Mouse (Mus musculus): ENCODE data around the gene Apol7a.
"Not testable (repeated sequence)": the region's sequence is repeated elsewhere in the genome, so short reads cannot be mapped to it uniquely, and the experiment has no call there.

Gene Apol7a

DNA sequence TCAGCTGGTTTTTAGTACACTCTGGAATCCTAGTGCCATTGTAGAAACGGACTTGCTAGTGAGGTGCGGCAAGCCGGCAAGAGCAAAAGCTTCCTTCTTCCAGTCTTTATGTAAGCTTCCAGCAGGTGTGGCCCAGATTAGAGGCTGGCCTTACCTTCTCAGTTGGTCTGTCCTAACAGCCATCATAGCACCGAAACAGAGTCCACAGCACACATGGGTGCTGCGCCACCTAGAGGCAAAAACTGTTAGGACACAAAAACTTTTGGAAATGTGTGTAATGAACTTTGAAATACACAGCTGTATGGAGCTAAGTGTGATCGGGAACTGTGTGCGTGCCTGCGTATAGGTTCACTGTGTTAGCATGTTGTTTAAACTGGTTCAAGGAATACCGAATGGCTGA is at the start of gene Apol7a:
Apol7a (minus strand) TSS at position 84 of the 400 bp plus-strand sequence.
- peak; percentile 38 for DNase-seq (ENCODE audit: low read depth, low spot score)

DNA sequence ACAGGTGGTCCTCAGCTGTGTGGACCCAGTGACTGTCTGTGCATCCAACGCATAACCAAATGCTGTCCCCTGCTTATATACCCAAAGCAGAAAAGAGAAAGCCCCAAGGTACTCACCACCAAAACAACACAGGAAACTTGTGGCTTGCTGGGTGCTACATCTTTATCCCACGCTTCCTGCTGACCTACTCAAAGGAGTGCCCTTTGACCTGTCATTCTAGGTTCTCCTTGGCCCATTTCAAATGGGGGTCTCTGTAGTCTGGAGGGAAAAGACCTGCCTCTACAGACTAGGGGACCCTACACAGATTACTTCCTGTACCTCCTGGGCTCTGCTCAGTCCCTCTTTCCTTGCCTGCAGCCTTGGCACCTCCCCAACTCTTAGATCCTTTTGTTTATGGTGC is 48.5 kb upstream of the Apol7a start, which contains the start of gene Apol7b:
Apol7b (minus strand) TSS at position 101 of the 400 bp plus-strand sequence.
- not testable (repeated sequence) for DNase-seq (ENCODE audit: low read depth, low spot score)

DNA sequence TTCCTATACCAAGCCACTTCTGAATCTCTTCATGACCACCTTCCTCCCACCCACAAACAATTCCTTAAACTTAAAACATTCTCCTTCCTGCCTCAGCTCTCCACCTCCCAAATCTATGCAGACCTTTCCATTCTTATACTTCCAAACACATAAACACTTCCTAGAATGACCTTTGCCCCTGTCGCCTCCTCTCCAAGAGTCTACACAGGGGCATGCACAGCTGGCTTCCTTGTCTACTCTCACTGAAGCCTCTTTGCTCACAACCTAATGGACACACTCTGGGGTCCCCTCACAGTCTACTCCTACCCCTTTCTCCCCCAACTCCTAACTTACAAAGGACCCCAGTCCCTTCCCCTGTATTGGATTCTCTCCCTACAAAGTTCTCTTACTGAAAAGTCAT is 46.8 kb upstream of the Apol7a start:
- not testable (repeated sequence) for DNase-seq (ENCODE audit: low read depth, low spot score)

DNA sequence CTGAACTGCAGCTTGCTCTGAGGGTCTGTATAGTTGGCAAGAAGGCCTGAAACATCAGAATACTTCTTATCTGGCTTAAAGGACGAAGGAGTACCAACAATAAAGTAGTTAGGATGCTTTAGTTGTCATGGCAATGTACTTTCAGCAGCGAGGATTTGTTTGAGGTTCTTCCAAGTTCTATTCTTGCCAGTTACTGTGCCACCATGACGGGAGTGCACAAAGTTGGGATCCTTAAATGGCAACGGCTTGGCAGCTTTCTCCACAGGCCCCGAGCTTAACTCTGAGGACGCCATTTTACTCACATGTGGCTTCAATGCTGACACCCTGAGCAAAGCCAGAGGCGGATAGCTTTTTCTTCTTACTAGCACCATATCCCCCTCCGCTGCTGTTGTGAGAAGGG is 45.8 kb upstream of the Apol7a start:
- not testable (repeated sequence) for DNase-seq (ENCODE audit: low read depth, low spot score)

DNA sequence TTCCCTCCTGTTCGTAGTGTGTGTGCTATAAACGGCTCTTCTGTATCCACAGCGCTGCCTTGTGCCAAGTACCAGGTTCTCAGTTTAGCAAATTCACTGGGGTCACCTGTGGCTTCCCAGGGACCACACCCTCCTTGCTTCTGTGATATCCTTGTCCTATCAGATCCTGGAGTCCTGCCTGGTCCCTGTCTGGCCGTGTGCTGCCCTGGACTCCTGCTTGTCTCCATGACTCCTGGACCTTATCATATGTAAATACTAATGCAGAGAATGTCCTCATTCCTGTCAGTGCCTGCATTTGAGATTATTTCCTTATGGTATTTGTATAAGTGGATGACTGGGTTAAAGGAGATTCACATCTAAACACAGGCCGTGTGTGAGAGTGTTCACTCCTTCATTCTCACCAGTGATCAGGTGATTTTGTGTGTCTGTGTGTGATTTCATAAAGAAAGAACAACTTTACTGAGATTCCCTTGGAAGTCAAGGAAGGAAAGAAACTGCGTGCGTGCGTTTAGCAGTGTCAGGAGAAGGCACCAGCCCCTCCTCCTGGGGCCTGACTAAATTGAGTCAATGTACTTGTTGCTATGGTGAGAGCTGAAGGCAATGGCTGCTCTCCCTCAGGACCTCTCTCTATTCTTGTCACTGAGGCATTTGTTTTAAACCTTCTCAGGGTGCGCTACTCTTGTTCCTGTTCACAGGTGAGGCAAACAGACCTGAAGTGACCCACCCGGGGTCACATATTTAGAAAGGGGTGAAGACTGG is 30.0 kb upstream of the Apol7a start:
- not testable (repeated sequence) for DNase-seq (ENCODE audit: low read depth, low spot score)

DNA sequence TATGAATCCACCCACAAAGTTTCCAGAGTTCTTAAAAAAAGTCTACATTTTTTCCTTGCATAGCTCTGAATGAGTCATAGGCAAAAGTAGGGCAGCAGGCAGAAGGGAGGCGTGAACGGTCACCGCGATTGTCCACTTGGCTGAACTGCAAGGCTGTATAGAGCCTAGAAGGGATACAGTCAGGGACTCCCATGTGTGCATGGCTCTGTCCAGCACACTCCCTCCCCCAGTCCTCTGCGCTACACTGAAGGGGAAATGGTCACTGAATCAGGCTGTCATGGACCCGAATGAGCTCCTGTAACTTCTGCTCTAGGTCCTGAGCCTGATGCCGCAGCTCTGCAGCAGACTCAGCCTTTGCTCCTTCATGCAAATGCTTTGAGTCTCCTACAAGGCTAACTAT is 24.0 kb upstream of the Apol7a start:
- DNase-seq (ENCODE audit: low read depth, low spot score) = not testable (repeated sequence)

DNA sequence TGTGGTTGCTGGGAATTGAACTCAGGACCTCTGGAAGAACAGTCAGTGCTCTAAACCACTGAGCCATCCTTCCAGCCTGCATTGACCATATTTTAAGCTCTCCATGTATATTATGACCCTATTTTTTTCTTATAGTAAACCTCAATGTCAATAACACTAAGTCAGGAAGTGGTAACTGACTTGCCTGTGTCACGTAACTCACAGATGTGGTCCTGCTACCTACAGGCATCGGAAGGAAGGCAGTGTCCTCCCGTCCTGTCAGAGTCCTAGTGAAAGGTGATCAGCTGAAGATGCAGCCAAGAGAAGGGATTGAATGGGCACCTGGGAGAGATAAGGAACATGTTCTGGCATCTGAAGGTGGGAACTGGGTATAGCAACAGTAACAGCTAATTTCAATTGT is 20.7 kb upstream of the Apol7a start:
- DNase-seq (ENCODE audit: low read depth, low spot score) = not testable (repeated sequence)

DNA sequence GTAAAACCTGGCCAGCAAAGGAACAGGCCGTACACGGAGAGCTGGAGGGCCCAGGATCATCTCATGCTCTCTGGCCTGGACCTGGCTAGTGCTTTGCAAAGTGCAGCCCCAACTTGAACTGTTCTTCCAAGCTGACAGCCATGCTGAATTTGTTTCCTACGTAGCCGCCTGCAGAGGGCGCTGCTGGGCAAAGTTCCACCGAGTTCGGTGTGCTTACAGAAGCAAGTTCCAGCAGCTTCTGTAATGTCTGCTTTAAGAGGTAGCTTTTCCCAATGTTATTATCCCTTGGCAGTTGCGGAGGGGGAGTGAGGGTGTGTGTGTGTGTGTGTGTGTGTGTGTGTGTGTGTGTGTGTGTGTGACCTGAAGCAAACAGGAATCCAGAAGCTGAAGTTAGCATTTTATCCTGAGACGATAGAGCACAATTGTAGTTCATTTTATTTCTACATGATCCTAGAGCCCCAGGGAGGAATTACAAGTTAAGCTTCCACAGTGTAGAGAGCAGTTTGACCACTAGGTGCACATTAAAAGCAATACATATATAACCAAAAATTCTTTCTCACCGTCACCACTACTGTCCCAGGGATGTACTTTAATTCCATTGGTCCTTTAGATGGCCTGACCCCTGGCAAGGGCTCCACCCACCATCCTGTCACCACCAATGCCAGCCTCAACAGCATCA is 17.9 kb upstream of the Apol7a start:
- not testable (repeated sequence) for DNase-seq (ENCODE audit: low read depth, low spot score)

DNA sequence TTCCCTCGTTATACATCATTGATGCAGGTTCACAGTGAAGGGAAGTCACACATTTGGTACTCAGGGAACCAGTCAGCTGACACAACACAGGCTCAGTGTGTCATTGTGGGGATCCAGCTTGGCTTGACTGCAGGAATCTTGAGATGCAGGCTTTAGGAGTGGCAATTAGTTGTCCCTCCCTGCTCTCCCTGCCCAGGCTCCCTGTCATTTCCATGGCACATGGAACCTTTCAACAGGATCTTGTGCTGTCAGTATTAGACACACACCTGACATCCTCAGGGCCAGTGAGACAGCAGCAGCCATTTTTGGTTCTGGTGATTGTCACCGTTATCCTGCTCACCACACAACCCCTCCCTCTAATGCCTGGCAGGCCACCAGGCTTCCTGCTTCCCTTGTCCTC is 16.7 kb upstream of the Apol7a start:
- not testable (repeated sequence) for DNase-seq (ENCODE audit: low read depth, low spot score)

DNA sequence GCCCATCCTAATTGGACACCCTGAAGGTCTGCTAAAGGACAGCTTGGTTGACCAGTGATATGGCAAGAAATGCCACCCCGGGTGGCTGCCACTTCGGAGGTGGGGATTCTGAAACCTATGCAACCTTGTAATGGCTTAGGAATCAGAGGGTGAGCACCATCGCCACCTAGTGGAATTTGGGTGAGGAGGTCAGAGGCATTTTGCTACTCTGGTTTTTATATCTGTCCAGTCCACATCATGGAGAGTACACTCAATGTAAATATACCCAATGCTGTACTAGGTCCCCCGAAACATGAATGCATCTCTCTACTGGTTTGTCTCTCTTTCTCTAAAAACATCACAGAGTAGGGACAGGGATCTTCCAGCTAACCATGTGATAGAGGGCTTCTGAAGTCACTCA is 13.8 kb upstream of the Apol7a start:
- not testable (repeated sequence) for DNase-seq (ENCODE audit: low read depth, low spot score)

DNA sequence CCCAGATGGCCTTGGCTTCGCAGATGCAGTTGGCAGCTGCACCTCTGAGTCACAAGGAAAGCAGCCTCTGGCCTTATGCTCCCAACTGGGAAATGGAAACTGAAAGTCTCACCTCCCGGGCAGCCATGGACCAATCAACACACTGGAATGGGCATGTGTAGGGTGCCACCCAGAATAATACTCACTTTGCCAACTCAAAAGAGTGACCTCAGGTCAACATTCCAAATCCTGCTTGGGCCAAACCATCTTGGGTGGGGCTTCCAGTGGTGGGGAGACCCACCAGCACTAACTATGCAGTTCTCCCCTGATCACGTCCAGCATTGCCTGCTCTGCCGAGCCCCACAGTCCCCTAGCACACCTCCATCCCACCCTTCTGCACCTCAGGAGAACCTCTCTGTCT is 12.1 kb upstream of the Apol7a start, which contains the start of gene Apol9a:
Apol9a (minus strand) TSS at position 101 of the 400 bp plus-strand sequence.
- not testable (repeated sequence) for DNase-seq (ENCODE audit: low read depth, low spot score)

DNA sequence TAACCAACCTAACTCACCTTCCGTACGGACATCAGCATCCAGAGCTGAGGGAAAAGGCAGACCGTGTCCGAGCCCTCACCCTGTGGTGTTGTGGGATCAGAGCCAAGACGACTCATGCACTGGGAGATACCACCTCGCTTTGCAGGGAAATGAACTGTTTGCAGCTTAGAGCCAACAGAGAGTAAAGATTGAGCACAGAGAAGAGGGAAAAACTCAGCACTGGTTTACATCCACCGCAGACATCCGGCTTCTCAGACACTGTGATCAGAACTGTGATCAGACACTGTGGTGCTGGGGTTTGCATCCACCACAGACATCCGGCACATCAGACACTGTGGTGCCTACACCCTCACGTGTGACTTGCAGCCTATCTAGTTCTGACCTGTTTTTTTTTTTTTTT is 7.5 kb upstream of the Apol7a start:
- not testable (repeated sequence) for DNase-seq (ENCODE audit: low read depth, low spot score)

DNA sequence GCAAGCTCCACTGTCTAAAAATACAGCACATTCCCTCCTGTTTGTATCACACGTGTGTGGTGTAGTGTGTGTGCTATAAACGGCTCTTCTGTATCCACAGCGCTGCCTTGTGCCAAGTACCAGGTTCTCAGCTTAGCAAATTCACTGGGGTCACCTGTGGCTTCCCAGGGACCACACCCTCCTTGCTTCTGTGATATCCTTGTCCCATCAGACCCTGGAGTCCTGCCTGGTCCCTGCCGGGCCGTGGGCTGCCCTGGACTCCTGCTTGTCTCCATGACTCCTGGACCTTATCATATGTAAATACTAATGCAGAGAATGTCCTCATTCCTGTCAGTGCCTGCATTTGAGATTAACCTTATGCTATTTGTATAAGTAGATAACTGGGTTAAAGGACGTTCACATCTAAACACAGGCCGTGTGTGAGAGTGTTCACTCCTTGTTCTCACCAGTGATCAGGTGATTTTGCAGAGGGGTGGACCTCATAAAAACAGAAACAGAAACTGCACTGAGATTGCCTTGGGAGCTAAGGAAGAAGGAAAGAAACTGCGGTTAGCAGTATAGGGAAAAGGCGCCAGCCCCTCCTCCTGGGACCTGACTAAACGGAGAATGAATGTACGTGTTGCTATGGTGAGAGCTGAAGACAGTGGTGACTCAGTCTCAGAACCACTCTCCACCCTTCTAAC is 1.3 kb downstream of the Apol7a start:
- not testable (repeated sequence) for DNase-seq (ENCODE audit: low read depth, low spot score)

DNA sequence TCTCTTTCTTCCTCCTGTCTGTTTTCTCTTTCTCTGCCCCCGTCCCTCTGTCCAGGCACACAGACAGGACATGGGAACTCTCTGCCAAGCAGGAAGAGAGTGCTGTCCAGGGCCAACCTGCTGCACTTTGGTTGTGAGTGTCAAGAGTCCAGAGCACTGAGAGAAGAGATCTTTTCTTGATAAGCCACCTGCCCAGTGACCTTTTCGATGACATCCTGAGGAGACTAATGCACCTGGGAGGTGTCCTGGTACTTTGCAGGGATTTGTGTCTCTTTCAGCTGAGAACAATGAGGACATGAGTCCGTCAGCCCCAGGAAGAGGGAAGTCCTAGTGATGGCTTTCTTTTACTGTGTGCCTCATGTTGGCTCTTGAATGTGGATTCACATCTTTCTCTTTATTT is 5.1 kb downstream of the Apol7a start:
- DNase-seq (ENCODE audit: low read depth, low spot score) = not testable (repeated sequence)

DNA sequence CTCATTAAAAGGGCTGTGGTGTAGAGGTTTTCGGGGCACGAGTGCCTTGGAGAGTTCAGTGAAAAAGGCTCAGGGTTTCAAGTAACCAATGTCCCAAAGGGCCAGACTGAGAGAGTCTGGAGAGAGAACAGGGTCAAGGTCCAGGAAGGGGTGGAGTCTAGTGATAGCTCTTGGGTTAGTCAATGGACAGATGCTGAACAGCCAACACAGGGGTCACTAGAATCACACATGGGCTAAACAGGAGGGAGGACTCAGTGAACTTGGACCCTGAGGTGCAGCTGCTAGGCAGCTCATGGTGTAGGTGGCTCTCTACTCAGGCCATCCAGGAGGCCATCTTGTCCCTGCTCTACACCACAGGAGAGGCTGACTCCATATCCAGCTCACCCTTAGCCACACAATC is 11.4 kb downstream of the Apol7a start:
- DNase-seq (ENCODE audit: low read depth, low spot score) = no peak

DNA sequence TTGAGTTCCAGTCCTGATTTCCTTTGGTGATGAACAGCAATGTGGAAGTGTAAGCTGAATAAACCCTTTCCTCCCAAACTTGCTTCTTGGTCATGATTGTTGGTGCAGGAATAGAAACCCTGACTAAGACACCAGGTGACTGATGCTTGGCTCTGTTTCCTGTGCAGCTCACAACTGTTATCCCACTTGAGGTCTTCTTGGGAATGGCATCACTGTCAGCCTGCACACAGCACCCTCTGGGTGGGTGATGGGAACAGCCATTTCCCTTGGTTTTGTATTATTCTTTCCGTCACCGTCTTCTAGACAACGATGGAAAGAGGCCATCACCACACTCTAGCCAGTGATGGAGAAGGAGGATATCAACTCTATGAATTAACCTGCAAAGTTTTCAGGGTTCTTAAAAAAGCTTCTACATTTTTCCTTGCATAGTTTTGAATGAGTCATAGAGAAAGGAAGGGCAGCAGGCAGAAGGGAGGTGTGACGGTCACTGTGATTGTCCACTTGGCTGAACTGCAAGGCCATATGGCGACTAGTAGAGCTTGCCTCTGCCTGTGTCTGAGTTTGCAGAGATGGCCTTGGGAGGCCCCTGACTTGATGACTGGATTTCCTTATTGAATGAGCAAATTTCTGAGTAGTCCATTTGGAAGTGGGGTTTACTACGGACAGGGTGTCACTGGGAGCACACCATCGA is 14.4 kb downstream of the Apol7a start:
- DNase-seq (ENCODE audit: low read depth, low spot score) = no peak

DNA sequence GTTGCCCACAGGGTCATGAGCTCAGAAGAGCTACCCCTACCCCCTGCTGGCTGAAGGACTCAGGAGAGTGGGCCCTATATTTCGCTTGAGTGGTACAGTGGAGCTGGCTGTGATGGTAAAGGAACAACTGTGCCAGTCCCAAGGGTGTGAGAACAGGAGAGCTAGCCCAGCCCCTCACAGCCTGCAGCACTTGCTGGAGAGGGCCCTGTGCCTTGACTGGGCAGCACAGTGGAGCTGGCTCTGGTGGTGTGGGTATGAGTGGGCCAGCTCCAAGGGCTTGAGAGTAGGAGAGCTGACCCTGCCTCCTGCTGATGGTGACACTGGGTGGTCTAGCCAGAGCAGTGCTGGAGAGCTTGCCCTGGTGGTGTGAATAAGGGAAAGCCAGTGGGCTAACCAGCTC is 16.0 kb downstream of the Apol7a start:
- no peak for DNase-seq (ENCODE audit: low read depth, low spot score)

DNA sequence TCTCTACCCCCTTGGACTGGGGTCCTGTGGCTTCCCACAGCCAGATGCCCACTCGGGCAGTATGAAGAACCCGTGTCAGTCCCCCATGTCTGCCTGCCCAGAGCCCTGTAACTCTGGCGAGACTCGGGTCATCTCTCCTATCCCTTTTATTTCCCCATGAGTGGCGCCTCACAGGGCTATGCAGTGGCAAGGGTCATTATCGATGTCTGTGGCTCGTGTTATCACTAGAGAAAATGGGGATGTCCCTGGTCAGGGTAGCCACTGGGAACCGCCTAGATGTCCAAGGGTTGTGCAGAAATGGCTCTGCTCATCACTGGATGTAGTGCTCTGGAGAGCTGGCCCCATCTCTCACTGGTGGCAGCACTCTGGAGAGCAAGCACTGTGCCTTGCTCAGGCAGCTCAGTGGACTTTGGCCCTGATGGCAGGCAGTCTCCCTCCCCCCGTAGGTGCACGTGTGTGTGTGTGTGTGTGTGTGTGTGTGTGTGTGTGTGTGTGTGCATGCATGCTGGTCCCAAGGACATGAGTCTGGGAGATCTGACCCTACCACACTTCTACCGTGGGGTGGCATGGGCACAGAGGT is 16.5 kb downstream of the Apol7a start:
- no peak for DNase-seq (ENCODE audit: low read depth, low spot score)

DNA sequence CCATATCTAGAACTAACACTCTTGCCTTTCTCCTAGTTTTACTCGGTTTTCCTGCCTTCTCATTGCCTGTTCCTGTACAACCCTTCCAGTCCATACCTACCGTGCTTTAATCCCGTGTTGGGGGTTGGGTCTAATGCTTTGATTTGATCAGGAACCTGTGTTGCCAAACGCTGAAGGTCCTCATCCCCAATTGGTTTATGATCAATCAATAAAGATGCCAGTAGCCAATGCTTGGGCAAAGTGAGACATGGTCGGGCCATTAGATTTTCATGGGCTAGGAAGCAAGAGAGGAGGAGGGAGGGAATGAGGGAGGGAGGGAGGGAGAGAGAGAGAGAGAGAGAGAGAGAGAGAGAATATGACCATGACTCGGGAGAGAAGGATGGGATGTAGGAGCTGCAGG is 17.4 kb downstream of the Apol7a start:
- no peak for DNase-seq (ENCODE audit: low read depth, low spot score)

DNA sequence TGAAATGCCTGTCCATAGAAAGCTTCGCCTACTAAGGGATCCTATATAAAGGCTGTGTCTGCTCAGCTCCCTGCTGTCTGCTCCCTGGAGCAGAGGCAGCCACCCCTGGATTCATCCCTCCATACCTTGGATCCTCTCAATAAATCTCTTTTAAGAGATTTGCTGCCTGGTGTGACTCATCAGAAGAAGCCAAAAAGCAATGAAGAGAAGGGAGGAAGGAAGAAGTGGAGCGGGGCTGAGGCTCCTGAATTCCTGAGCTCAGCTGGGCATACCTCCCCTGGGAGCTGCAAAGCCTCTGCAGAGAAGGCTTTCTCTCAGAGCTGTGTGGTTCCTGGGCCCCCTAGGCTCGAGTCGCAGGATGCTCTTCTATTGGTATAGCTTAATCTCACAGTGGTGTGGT is 19.0 kb downstream of the Apol7a start:
- no peak for DNase-seq (ENCODE audit: low read depth, low spot score)

DNA sequence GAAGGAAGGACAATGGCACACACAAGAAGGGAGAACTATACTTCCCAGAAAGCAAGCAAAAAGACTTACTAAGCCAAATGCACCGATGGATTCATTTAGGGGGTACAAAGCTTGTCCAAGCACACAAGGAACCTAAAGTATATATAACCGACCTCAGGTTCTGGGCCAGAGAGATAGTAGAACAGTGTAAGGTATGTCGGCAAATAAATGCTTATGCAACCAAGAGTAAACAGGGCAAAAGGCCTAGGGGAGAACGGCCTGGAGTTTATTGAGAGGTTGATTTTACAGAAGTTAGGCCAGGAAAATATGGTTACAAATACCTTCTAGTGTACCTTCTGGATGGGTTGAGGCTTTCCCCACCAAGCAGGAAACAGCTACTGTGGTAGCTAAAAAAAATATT is 21.5 kb downstream of the Apol7a start:
- DNase-seq (ENCODE audit: low read depth, low spot score) = no peak

Data from WW6 (cell line).